Mouse (Mus musculus) heart, postnatal 0 days (tissue): ENCODE measurements around the gene BC048562. TPM values are rescaled to one million over a fixed set of nuclear protein-coding genes. Genes with fewer than 3 reads are reported as not detected.

ENCODE experiments used
- ATAC-seq: fragments of 200-750 bp; cut with Nextera tagmentation; 2 replicates; pipeline ENCODE4 v1.8.0; 2017; ENCODE audit warnings: low read depth, moderate number of reproducible peaks, moderate library complexity; ENCODE audit not compliant: insufficient read depth
- DNase-seq: peaks from one replicate; pipeline ENCODE4 v3.0.0-alpha.2; 2016; ENCODE audit warnings: low spot score
- H3K27ac ChIP-seq: fragments of 300-500 bp; sonication (generic); 2 replicates; pipeline ENCODE4 v1.5.1; 2014; ENCODE audit warnings: low read depth, mild to moderate bottlenecking
- H3K27me3 ChIP-seq: fragments of 300-500 bp; sonication (generic); 2 replicates; pipeline ENCODE4 v1.6.1; 2014; ENCODE audit warnings: low read length, mixed read lengths; ENCODE audit not compliant: control insufficient read depth, insufficient read depth
- H3K36me3 ChIP-seq: fragments of 300-500 bp; sonication (generic); replicated peaks from 2 replicates; pipeline ENCODE4 v1.6.1; 2014; ENCODE audit warnings: low read length, mixed read lengths; ENCODE audit not compliant: control insufficient read depth, insufficient read depth
- H3K4me1 ChIP-seq: fragments of 300-500 bp; sonication (generic); 2 replicates; pipeline ENCODE4 v1.6.1; 2014; ENCODE audit warnings: antibody characterized with exemption; ENCODE audit not compliant: control insufficient read depth, insufficient read depth
- H3K4me2 ChIP-seq: fragments of 300-500 bp; sonication (generic); 2 replicates; pipeline ENCODE4 v1.6.1; 2014; ENCODE audit warnings: low read depth, mild to moderate bottlenecking, low read length, moderate library complexity
- H3K4me3 ChIP-seq: fragments of 300-500 bp; sonication (generic); 2 replicates; pipeline ENCODE4 v1.5.1; 2014; ENCODE audit warnings: low read depth, low read length
- H3K9ac ChIP-seq: fragments of 300-500 bp; sonication (generic); replicated peaks from 2 replicates; pipeline ENCODE4 v1.6.1; 2014; ENCODE audit warnings: low read depth, low read length, mixed read lengths
- H3K9me3 ChIP-seq: fragments of 300-500 bp; sonication (generic); replicated peaks from 2 replicates; pipeline ENCODE4 v1.6.1; 2016; ENCODE audit warnings: low read length; ENCODE audit not compliant: control insufficient read depth
- CTCF ChIP-seq: IDR thresholded peaks from 2 replicates; pipeline ENCODE4 v1.5.1; 2016; ENCODE audit warnings: antibody characterized with exemption, control low read depth, low read depth
- EP300 ChIP-seq: IDR thresholded peaks from 2 replicates; pipeline ENCODE4 v1.6.1; 2016; ENCODE audit warnings: antibody characterized with exemption, low read depth
- WGBS: fragments of 180-500 bp; shearing (Covaris S2); extraction: QIAGEN DNeasy Blood & Tissue Kit; methylation state at CpG from one replicate; pipeline ENCODE4 v1.1.7; 2014; 5-methylcytosine and 5-hydroxymethylcytosine counted together
- polyA plus RNA-seq: library from polyadenylated mRNA; unstranded; fragments of >200 nt; fragmentation: Nextera tagmentation; extraction: Ambion mirVana; gene quantifications from 2 replicates; pipeline ENCODE4 v1.2.1, GENCODE M21; 2015
- total RNA-seq: library from RNA; depleted of rRNA; stranded (reverse); fragments of >200 nt; gene quantifications from 2 replicates; pipeline ENCODE4 v1.2.3, GENCODE M21; 2014; ENCODE audit warnings: low replicate concordance; rRNA removed

BC048562 gene
- total RNA-seq (not detected in 2 replicates), polyA plus RNA-seq (not detected in 2 replicates)

DNA sequence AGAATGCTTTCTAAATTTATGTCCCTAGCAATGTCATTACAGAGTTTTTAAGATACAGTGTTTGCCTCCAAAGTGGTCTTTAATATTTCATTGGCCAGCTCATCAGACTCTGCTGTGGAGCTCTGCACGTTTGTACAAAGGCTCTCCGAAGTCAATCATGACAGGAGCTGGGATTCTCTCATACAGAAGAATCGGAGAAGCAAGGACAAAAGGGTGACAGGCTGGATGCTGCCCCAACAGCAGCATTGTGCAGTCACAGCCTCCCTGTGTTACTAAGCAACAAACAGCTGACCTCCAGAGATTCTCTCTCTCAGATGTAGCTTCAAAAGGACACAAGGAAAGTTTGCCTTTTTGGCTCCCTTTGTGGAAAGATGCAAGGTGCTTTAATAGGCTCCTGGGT lies at the start of gene BC048562:
BC048562 (plus strand) TSS at position 301 of the 400 bp plus-strand sequence.
- Histone ChIP-seq H3K4me3 (no peak within 1 kb of the TSS), H3K9ac (no peak within 1 kb of the TSS), H3K27ac (no peak within 1 kb of the TSS), H3K9me3 (0 out of 2 replicates have a peak, but pooled peaks cover 3% of the 10 kb centered on the region), H3K4me1 (peaks cover 12% of the 10 kb centered on the region; the same call in 1 of the 2 replicates), H3K27me3 (no peaks in the 10 kb centered on the region), H3K4me2 (no peak within 1 kb of the TSS), H3K36me3 (no peaks in the 10 kb centered on the region)
- TF ChIP-seq EP300 (no peak), CTCF (no peak)
- no peak for DNase-seq
- no peak for ATAC-seq
- WGBS: 62% methylated on average over 3 of the region's 3 CpGs

DNA sequence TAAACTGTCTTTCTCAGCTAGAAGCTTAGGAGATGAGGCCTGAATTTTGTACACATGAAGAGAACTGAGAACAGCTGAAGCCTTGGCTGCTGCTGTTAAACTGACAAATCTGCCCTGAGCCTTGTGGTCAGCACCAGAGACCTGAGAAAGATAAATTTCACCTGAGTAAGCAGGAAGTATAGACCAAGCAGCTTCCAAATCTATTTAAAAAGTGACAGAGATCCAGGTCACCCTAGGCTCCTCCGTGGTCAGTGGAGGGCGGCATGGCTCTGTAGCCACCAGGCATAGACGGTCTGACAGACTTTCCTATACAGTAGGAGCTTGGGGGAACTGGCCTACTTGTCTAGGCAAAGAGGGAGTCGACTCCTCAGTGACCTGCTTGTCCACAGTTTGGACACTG lies 49.5 kb upstream of the BC048562 start:
- Histone ChIP-seq H3K27ac (no peak overlapping the region), H3K27me3 (no peaks in the 10 kb centered on the region), H3K9ac (no peak overlapping the region), H3K4me1 (no peaks in the 10 kb centered on the region), H3K9me3 (no peaks in the 10 kb centered on the region), H3K4me3 (no peak overlapping the region), H3K36me3 (peaks cover 95% of the 10 kb centered on the region), H3K4me2 (no peak overlapping the region)
- ATAC-seq (no peak), DNase-seq (no peak)
- 81% methylated on average over 4 of the region's 4 CpGs for WGBS
- no peak for TF ChIP-seq CTCF
- no peak for TF ChIP-seq EP300

DNA sequence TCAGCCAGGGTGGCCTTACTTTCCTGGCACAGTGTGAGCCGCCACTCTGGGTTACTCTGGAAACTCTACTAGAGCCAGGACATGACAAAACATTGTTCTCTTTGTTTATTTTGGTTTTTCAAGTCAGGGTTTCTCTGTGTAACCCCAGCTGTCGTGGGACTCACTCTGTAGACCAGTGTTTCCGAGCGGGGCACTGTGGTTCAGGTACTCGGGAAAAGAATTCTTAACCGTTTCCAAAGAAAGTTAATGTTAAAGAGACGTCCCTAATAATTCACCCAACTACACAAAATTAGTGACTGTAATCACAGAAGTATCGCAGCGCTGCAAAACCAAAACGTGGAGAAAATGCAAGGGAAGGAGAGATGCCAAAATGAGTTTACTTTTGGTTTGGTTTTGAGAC lies 47.7 kb upstream of the BC048562 start:
- no peak for ATAC-seq
- H3K4me1 ChIP-seq: no peaks in the 10 kb centered on the region
- H3K9me3 ChIP-seq: no peaks in the 10 kb centered on the region
- DNase-seq: no peak
- H3K27ac ChIP-seq: no peak overlapping the region
- no peak overlapping the region for H3K4me2 ChIP-seq
- H3K27me3 ChIP-seq: no peaks in the 10 kb centered on the region
- TF ChIP-seq EP300 (no peak), CTCF (no peak)
- no peak overlapping the region for H3K4me3 ChIP-seq
- peaks cover 94% of the 10 kb centered on the region for H3K36me3 ChIP-seq
- H3K9ac ChIP-seq: no peak overlapping the region
- 87% methylated on average over 10 of the region's 10 CpGs for WGBS

DNA sequence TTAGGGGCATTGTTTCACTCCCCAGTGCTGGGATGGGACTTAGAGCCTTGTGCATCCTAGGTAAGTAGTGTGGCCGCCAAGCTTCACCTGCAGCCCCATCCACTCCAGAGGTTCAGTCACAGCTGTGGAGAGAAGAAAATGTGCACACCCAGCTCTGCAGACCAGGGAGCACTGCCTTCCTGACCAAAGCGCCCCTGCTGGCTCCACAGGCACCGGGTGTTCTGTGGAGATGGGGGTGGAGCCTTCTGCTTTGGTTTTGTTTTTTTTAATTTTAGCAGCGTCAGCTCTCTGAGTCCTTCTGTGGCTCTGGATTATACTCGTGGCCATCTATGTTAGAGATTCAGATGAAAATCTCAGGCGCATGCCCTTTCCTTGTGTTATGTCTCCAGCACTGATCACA lies 47.1 kb upstream of the BC048562 start:
- 68% methylated on average over 6 of the region's 6 CpGs for WGBS
- H3K27me3 ChIP-seq: no peaks in the 10 kb centered on the region
- DNase-seq: no peak
- H3K9me3 ChIP-seq: no peaks in the 10 kb centered on the region
- H3K4me3 ChIP-seq: no peak overlapping the region
- no peak overlapping the region for H3K27ac ChIP-seq
- H3K4me2 ChIP-seq: no peak overlapping the region
- H3K4me1 ChIP-seq: no peaks in the 10 kb centered on the region
- TF ChIP-seq CTCF: no peak
- no peak for TF ChIP-seq EP300
- ATAC-seq: no peak
- H3K36me3 ChIP-seq: peaks cover 90% of the 10 kb centered on the region
- H3K9ac ChIP-seq: no peak overlapping the region

DNA sequence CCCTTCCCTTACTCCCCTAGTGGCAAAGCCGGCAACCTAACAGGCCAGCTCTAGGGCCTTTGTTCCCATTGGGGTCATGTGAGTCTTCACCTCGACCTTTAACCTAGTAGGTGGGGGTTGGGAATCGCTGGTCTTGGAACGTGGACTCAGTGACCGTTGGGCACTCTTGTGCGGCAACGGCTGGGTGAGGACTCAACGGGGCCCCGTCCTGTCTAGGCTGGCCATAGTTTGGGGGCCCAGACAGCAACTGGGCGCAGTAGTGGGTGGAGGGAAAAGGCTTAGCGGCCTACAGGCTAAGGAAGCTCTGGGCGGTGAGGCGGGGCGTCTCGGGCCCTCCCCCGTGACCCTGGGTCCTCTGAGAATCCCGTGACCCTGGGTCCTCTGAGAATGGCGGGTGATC lies 43.6 kb upstream of the BC048562 start, which contains the start of gene 1700102P08Rik:
1700102P08Rik (plus strand) TSS at position 130 of the 400 bp plus-strand sequence.
- peaks cover 59% of the 10 kb centered on the region for H3K36me3 ChIP-seq
- ATAC-seq (no peak; the same call in 1 of the 2 replicates), DNase-seq (no peak)
- H3K4me3 ChIP-seq: no peak within 1 kb of the TSS
- 77% methylated on average over 18 of the region's 18 CpGs for WGBS
- H3K4me1 ChIP-seq: no peaks in the 10 kb centered on the region
- H3K4me2 ChIP-seq: no peak within 1 kb of the TSS
- H3K9ac ChIP-seq: no peak within 1 kb of the TSS
- H3K27me3 ChIP-seq: no peaks in the 10 kb centered on the region
- TF ChIP-seq CTCF (no peak), EP300 (no peak)
- H3K9me3 ChIP-seq: no peaks in the 10 kb centered on the region
- H3K27ac ChIP-seq: no peak within 1 kb of the TSS

DNA sequence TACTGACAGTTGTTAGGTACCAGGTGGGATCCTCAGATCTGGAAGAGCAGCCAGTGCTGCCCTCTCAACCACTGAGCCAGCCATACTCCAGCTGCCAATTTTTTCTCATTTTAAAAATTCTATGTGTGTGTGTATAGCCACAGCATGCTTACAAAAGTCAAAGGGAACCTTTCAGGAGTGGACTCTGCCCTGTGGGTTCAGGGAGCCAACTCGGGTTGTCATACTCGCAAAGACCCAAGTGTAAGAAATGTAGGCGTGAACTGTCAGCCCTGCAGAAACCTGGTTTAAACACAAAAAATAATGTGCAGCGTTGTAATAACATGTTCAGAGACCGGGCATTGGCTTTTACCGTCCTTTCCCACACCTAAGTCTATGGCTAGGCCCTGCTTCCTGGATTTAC lies 42.1 kb upstream of the BC048562 start:
- Histone ChIP-seq H3K4me2 (no peak overlapping the region), H3K4me3 (no peak overlapping the region), H3K9me3 (no peaks in the 10 kb centered on the region), H3K27ac (no peak overlapping the region), H3K4me1 (no peaks in the 10 kb centered on the region), H3K27me3 (no peaks in the 10 kb centered on the region), H3K36me3 (peaks cover 43% of the 10 kb centered on the region), H3K9ac (no peak overlapping the region)
- 93% methylated on average over 6 of the region's 6 CpGs for WGBS
- no peak for TF ChIP-seq EP300
- ATAC-seq: no peak
- DNase-seq: no peak
